Mouse (Mus musculus): ENCODE data around the gene Cnnm4.

Cnnm4 gene

GRCm38 (mm10) chr1:36471181-36472105 is at the start of gene Cnnm4:
Gene Cnnm4, plus strand, starts transcription at chr1:36471620.
- DNase-seq (ENCODE audit: low spot score in 2 of 2) = peak; percentile 88 to 94

GRCm38 (mm10) chr1:36429511-36429910 is 41.9 kb upstream of the Cnnm4 start:
- DNase-seq (ENCODE audit: low spot score in 2 of 2) = no peak

GRCm38 (mm10) chr1:36432999-36433398 is 38.4 kb upstream of the Cnnm4 start:
- DNase-seq (ENCODE audit: low spot score in 2 of 2) = no peak

- no peak for DNase-seq (ENCODE audit: low spot score in 2 of 2)
Observed at GRCm38 (mm10) chr1:36433616-36434015, 37.8 kb upstream of the Cnnm4 start.

GRCm38 (mm10) chr1:36435071-36435470 is 36.3 kb upstream of the Cnnm4 start:
- no peak for DNase-seq (ENCODE audit: low spot score in 2 of 2)

GRCm38 (mm10) chr1:36436515-36436914 is 34.9 kb upstream of the Cnnm4 start:
- DNase-seq (ENCODE audit: low spot score in 2 of 2) = no peak

- DNase-seq (ENCODE audit: low spot score in 2 of 2) = no peak
Observed at GRCm38 (mm10) chr1:36437223-36437622, 34.2 kb upstream of the Cnnm4 start.

- no peak for DNase-seq (ENCODE audit: low spot score in 2 of 2)
Observed at GRCm38 (mm10) chr1:36441101-36441500, 30.3 kb upstream of the Cnnm4 start.

GRCm38 (mm10) chr1:36444471-36445464 is 26.7 kb upstream of the Cnnm4 start, which contains the start of gene Lman2l:
Gene Lman2l, minus strand, starts transcription at chr1:36445271.
- peak; percentile 95 to 97 for DNase-seq (ENCODE audit: low spot score in 2 of 2)

GRCm38 (mm10) chr1:36445508-36445907 is 25.9 kb upstream of the Cnnm4 start:
- DNase-seq (ENCODE audit: low spot score in 2 of 2) = no peak

- peak in 1 of 2 experiments; percentile 25 for DNase-seq (ENCODE audit: low spot score in 2 of 2)
Observed at GRCm38 (mm10) chr1:36446106-36446824, 25.2 kb upstream of the Cnnm4 start.

- DNase-seq (ENCODE audit: low spot score in 2 of 2) = no peak
Observed at GRCm38 (mm10) chr1:36446841-36447240, 24.6 kb upstream of the Cnnm4 start.

- no peak for DNase-seq (ENCODE audit: low spot score in 2 of 2)
Observed at GRCm38 (mm10) chr1:36454055-36454815, 17.2 kb upstream of the Cnnm4 start.

- DNase-seq (ENCODE audit: low spot score in 2 of 2) = no peak
Observed at GRCm38 (mm10) chr1:36457388-36458014, 13.9 kb upstream of the Cnnm4 start.

GRCm38 (mm10) chr1:36458169-36458568 is 13.3 kb upstream of the Cnnm4 start:
- no peak for DNase-seq (ENCODE audit: low spot score in 2 of 2)

GRCm38 (mm10) chr1:36461829-36462228 is 9.6 kb upstream of the Cnnm4 start:
- no peak for DNase-seq (ENCODE audit: low spot score in 2 of 2)

GRCm38 (mm10) chr1:36465641-36466160 is 5.7 kb upstream of the Cnnm4 start:
- DNase-seq (ENCODE audit: low spot score in 2 of 2) = no peak

- no peak for DNase-seq (ENCODE audit: low spot score in 2 of 2)
Observed at GRCm38 (mm10) chr1:36467446-36467845, 4.0 kb upstream of the Cnnm4 start.

- DNase-seq (ENCODE audit: low spot score in 2 of 2) = no peak
Observed at GRCm38 (mm10) chr1:36469811-36470444, 1.5 kb upstream of the Cnnm4 start.

GRCm38 (mm10) chr1:36472106-36472440 is 653 bp downstream of the Cnnm4 start:
- peak in 1 of 2 experiments; percentile 36 for DNase-seq (ENCODE audit: low spot score in 2 of 2)
